Mouse (Mus musculus): ENCODE measurements around the gene Cd33. TPM values are rescaled to one million over a fixed set of nuclear protein-coding genes. Genes with fewer than 3 reads are reported as not detected.
A peak's percentile ranks its signal among the peaks of the same experiment; 100 is the strongest.

The Cd33 gene
- total RNA-seq (2022) = 10 to 100 TPM in 1 of 4 experiments, 1 to 10 TPM in 3; 5.0 to 11.8 (median 7.3) TPM

DNA sequence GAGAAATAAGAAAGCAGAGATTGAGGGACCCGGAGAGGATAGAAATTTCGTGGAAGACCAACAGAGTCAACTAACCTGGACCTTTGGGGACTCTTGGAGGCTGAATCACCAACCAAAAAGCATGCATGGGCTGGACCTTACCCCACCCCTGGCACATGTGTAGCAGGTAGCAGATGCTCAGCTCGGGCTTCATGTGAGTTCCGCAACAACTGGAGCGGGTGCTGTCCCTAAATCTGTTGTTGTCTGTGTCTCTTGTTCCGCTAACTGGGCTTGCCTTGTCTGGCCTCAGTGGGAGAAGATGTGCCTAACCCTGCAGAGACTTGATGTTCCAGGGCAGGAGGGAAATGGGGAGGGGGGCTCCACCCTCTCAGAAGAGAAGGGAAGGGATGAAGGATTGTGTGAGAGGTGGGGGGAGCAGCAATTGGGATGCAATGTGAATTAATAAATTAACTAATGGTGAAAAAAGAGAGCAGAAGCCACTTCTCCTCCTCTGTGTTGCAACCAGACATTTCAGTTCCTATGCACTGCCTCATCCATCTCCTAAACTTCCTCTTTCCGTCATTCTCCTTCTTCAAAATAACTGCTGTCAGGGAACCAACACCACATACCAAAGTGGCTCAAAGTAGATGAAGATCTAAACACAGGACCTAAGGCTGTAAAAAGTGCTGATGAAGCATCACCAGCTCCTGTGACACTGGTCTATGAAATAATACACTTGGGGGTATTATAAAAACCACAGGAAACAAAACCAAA, at the start of gene Cd33:
Gene Cd33, minus strand, starts transcription at position 204 of the 753 bp plus-strand sequence.
- no peak for DNase-seq (ENCODE audit: low spot score in 2 of 2)

GRCm38 (mm10) chr7:43584790-43585189, 40.6 kb upstream of the Cd33 start:
- no peak for DNase-seq (ENCODE audit: low spot score in 2 of 2)

DNA sequence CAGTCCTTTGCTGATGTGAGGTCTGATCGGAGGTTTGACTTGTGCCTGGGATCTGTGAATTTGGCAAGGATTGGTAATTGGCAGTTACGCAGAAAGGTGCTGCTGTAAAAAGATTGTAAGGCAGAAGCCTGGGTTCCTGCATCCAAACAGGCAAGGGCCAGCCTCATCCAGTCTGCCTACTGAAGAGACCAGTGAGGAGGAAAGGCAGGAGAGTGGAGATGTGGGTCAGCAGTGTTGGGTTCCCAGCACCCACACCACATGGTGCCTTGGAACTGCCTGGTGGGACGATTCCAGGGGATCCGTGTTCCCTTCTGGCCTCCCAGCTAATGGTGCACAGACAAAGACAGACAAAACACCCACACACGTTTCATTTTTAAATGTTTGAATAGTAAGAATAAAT, 36.3 kb upstream of the Cd33 start:
- no peak for DNase-seq (ENCODE audit: low spot score in 2 of 2)

DNA sequence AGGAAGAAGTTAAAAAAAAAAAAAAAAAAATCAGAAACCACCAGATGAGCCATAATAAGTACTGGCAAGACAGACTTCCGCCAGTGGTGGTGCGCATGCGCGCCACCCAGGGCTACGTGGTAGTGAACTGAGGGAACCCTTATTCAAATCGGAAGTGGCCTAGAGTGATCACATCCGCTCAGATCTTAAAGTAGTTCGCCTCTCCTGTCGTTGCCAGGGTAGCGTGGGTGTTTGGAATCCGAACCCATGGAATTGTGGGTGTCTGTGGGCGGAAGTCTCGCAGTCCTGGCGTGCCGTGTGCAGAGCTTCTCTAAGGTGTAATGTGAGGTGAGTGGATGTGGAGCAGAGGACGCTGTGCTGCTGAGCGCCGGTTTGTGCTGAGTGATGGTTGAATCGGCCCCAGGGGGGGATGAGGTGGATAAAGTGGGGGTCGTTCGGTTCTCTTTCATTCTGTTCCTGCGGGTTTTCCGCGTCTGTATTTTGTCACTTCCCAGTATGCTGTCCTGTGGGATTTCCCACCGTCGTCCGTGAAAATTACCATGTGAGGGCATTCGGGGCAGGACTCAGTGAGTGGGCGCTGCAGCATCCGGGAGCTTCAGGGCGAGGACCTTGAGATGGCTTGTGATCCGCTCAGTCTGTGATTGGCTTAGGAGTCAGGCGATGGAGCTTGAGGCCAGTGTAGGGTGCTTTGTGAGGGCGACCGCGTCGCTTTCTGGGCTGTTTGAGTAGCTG, 35.4 kb upstream of the Cd33 start, which contains the start of gene Zfp719:
Gene Zfp719, plus strand, starts transcription at position 171 of the 732 bp plus-strand sequence.
- peak; percentile 76 to 97 for DNase-seq (ENCODE audit: low spot score in 2 of 2)

GRCm38 (mm10) chr7:43571216-43571615, 27.0 kb upstream of the Cd33 start:
- no peak for DNase-seq (ENCODE audit: low spot score in 2 of 2)

- no peak for DNase-seq (ENCODE audit: low spot score in 2 of 2)
Measured at GRCm38 (mm10) chr7:43563300-43563699, 19.1 kb upstream of the Cd33 start.

GRCm38 (mm10) chr7:43562651-43563070, 18.4 kb upstream of the Cd33 start:
- DNase-seq (ENCODE audit: low spot score in 2 of 2) = no peak

DNA sequence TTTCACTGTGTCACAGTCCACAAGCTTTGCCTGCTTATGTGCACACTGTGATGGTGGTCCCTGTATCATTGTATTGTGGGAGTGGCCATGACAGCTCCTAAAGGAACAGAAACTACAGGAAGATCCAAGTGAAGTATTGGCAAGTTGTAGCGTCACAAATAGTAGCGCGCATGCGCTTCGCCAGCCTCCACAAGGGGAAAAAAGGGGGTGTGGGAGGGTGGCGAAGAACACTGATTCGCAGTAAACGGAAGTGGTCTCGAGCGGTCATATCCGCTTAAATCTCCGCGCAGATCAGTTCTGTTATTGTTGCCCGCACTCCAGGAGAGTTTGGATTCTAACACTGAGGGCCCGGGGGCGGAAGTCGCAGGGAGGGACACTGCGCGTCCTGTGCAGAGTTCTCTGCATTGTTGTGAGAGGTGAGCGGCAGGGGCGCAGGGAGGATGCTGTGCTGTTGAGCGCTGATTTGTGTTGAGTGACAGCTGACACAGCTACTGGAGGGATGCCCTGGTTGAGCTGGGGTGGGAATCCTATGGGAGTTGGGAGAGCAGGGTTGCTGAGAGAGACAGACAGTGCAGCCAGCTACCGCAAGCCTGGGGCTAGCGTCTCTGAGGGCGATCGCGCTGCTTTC, 17.9 kb upstream of the Cd33 start, which contains the start of gene Zfp658:
Gene Zfp658, plus strand, starts transcription at position 251 of the 628 bp plus-strand sequence.
- DNase-seq (ENCODE audit: low spot score in 2 of 2) = peak; percentile 64 to 84

GRCm38 (mm10) chr7:43556901-43557300, 12.7 kb upstream of the Cd33 start:
- DNase-seq (ENCODE audit: low spot score in 2 of 2) = no peak

- no peak for DNase-seq (ENCODE audit: low spot score in 2 of 2)
Measured at GRCm38 (mm10) chr7:43555351-43555750, 11.1 kb upstream of the Cd33 start.

GRCm38 (mm10) chr7:43554550-43554949, 10.3 kb upstream of the Cd33 start:
- no peak for DNase-seq (ENCODE audit: low spot score in 2 of 2)

- DNase-seq (ENCODE audit: low spot score in 2 of 2) = no peak
Measured at GRCm38 (mm10) chr7:43553153-43553552, 8.9 kb upstream of the Cd33 start.

- DNase-seq (ENCODE audit: low spot score in 2 of 2) = no peak
Measured at GRCm38 (mm10) chr7:43548206-43548605, 4.0 kb upstream of the Cd33 start.

GRCm38 (mm10) chr7:43547666-43548065, 3.4 kb upstream of the Cd33 start:
- no peak for DNase-seq (ENCODE audit: low spot score in 2 of 2)

GRCm38 (mm10) chr7:43545656-43546545, 1.7 kb upstream of the Cd33 start:
- DNase-seq (ENCODE audit: low spot score in 2 of 2) = no peak

- DNase-seq (ENCODE audit: low spot score in 2 of 2) = no peak
Measured at GRCm38 (mm10) chr7:43538524-43538923, 5.7 kb downstream of the Cd33 start.

DNA sequence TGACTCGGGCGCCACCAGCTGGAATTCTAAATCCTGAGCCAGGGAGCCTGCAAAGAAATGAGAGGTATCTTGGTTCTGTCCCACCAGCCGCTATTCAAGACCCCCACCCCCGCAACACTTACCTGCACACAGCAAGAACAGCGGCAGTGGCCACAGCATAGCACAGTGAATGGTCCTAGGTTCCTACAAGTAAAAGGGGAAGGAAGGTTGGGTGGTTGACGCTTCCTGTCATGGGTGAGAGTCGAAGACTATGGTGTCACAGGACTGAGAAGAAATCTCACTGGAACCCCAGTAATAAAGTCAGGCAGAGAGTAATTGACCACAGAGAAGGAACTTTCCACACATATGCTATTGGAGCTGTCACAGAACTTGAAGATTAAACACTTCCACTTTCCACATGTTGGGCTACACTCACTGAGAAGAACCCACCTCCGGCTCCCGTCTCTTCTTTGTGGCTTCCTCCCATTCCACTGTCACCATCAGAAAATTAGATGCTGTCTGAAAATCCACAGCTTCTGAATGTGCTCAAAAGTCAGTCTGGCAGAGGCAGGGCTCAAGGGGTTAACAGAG, 11.2 kb downstream of the Cd33 start:
- no peak for DNase-seq (ENCODE audit: low spot score in 2 of 2)

DNA sequence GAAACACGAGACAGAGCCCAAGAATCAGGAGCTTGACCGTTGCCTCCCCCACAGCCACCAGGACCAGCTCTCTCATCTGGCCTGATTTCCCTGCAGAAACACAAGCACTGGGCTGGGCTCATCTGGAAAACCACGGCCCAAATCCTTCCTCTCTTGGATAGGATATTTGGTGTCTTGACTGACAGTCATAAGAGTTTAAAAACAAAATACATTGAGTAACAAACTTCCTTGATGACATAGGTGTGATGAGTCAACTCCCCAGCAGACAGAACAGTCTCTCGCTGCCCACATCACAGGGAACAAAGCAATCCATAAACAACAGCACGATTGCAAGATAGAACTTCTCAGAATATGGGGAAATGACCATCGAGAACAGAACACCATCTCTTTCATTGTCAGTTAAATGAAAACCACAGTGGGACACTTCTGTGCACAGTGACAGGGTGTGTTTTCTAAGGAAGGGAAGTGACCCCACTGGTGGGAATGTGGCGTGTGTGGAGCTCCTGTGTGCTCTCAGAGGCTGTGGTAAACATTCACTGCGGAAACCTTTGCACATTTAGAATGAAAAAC, 13.9 kb downstream of the Cd33 start:
- no peak for DNase-seq (ENCODE audit: low spot score in 2 of 2)

GRCm38 (mm10) chr7:43525313-43525712, 18.9 kb downstream of the Cd33 start:
- DNase-seq (ENCODE audit: low spot score in 2 of 2) = no peak

DNA sequence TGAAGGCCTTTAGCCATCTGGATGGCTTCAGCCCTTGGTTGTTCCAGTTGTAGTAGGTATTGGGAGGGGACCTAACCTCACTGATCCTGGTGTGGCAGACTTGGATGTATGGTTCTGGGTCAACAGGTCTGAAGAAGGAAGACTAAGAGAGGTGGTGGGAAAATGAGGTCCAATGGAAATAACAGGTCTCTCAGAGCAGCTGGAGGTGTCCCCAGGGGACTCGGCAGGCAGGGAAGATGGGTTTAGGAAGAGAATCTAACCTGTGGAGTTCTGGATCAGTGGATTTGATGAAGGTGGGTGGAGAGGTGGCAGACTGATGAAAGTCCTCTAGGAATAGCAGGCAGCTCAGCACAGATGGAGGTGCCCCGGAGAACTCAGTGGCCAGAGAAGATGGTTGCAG, 21.5 kb downstream of the Cd33 start:
- no peak for DNase-seq (ENCODE audit: low spot score in 2 of 2)
